ENCODE assay signal across 7 mouse cellular contexts in the genomic region with DNA sequence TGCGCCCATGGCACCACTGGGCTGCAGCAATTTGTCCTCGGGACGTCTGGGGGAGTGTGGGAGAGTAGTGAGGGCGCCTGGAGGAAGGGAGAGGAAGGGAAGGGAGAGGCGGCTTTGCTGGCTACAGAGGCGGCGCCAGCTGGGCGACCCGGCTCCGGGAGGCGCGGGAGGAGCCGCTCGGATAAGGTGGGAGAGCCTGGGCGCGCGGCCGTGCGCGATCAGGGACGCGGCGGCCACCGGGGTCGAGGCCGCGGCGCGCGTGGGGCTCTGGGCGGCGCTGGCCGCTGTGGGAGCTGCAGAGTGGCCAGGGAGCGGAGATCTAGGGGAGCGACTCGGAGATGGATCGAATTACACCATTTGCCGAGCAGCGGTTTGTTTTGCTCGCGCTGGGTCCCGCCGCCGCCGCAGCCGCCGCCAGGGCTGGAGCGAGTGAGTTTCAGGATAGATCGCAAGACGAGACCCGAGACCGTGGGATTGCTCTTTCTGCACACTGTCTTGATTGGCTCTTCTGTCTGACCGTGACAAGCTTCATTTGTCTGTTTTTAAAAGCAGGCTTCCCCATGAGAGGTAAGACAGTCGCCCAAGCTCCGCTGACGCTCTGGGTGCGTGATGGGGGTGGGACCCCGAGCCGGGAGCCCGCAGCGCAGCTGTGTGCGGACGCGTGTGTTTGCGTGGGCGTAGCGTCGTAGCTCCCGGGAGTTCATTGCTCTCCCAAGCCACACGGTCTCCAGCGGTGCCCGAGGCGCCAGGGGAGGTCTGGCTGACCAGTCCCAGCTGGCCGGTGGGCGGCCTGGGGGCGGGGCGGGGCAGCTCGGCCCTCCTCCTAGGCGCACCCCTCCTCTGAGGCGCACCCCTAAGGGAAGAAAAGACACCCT.
DNase-seq lines count a peak whose midpoint lies in the region; ATAC-seq and TF ChIP-seq lines count a peak whose summit lies in the region.

No protein-coding gene starts in this region.

- DNase-seq in adrenal gland, postnatal 36 days, result peak; percentile 89 to 93
- DNase-seq in embryonic facial prominence, embryonic 11.5 days (ENCODE audit: low spot score), result peak; percentile 86
- peak; percentile 93 to 96 for DNase-seq in heart, adult 18-20 months
- DNase-seq in left cerebral cortex, postnatal 4 days, result peak; percentile 72
- peak; percentile 85 for DNase-seq in mesoderm, embryonic 11.5 days (ENCODE audit: low read depth, low spot score)
- peak; percentile 74 for DNase-seq in skeletal muscle tissue, adult 2 months (ENCODE audit: low read depth, low spot score)

- no peaks in the 10 kb centered on the region for H3K36me3 ChIP-seq in embryonic facial prominence, embryonic 11.5 days (replicated peaks; ENCODE audit: control insufficient read depth, insufficient read depth, low read depth, low read length)
- H3K36me3 ChIP-seq in intestine, postnatal 0 days (ENCODE audit: control insufficient read depth, insufficient read depth), result no peaks in the 10 kb centered on the region

- H3K9me3 ChIP-seq in embryonic facial prominence, embryonic 11.5 days (replicated peaks; ENCODE audit: control insufficient read depth, low read length), result no peaks in the 10 kb centered on the region
- H3K9me3 ChIP-seq in intestine, postnatal 0 days (ENCODE audit: control insufficient read depth), result no peaks in the 10 kb centered on the region

- intact Hi-C loops in left cerebral cortex, postnatal 4 days (cut with DNase I), result loop anchor here (5.0 kb wide), 2 partner anchors 317 to 508 kb away; no protein-coding TSS in a partner anchor

- peak overlapping the region; percentile 78 for H3K27ac ChIP-seq in embryonic facial prominence, embryonic 11.5 days (replicated peaks; ENCODE audit: low read depth, low read length)
- H3K27ac ChIP-seq in intestine, postnatal 0 days (ENCODE audit: low read depth, low read length), result peak overlapping the region; percentile 99

- peak; percentile 86 for ATAC-seq in embryonic facial prominence, embryonic 11.5 days (replicated peaks; ENCODE audit: insufficient number of reproducible peaks, low FRiP score, low TSS enrichment, low read depth)
- ATAC-seq in intestine, postnatal 0 days, result peak; percentile 82

- under 1% methylated on average over 70 of the region's 80 CpGs for WGBS in embryonic facial prominence, embryonic 11.5 days
- WGBS in intestine, postnatal 0 days, result under 1% methylated on average over 79 of the region's 80 CpGs

- peak; percentile 11; the same call in 1 of the 2 replicates for TF ChIP-seq CTCF in intestine, postnatal 0 days (IDR thresholded peaks at IDR 0.05; ENCODE audit: low read depth)

- peak overlapping the region; percentile 75 for H3K4me3 ChIP-seq in embryonic facial prominence, embryonic 11.5 days (ENCODE audit: low read depth, low read length)
- peak overlapping the region; percentile 84 for H3K4me3 ChIP-seq in intestine, postnatal 0 days (ENCODE audit: low read depth, low read length)

- H3K27me3 ChIP-seq in embryonic facial prominence, embryonic 11.5 days (ENCODE audit: control insufficient read depth, insufficient read depth, low read length), result no peaks in the 10 kb centered on the region
- H3K27me3 ChIP-seq in intestine, postnatal 0 days (replicated peaks; ENCODE audit: control insufficient read depth, insufficient read depth, low read length), result no peaks in the 10 kb centered on the region

- peak overlapping the region; percentile 95 for H3K4me2 ChIP-seq in embryonic facial prominence, embryonic 11.5 days (ENCODE audit: low read depth, low read length)
- peak overlapping the region; percentile 76 for H3K4me2 ChIP-seq in intestine, postnatal 0 days (replicated peaks; ENCODE audit: low read depth)

- no peaks in the 10 kb centered on the region for H3K4me1 ChIP-seq in embryonic facial prominence, embryonic 11.5 days (ENCODE audit: control insufficient read depth, insufficient read depth, low read length)
- H3K4me1 ChIP-seq in intestine, postnatal 0 days (replicated peaks; ENCODE audit: control insufficient read depth, insufficient read depth, low read length), result peaks cover 16% of the 10 kb centered on the region

- peak overlapping the region; percentile 77 for H3K9ac ChIP-seq in embryonic facial prominence, embryonic 11.5 days (replicated peaks; ENCODE audit: low read length)
- H3K9ac ChIP-seq in intestine, postnatal 0 days (ENCODE audit: low read depth, low read length), result peak overlapping the region; percentile 91

Comparison
In these comparisons a context has a peak if more than half of its experiments do, and no peak if none do; other contexts are left out.
1. Peak in every context shown above with its lines: DNase-seq, ATAC-seq, H3K4me3 ChIP-seq and H3K27ac ChIP-seq.